Mouse (Mus musculus) heart, embryonic 16.5 days (tissue): ENCODE data around the gene Myh3. TPM values are rescaled to one million over a fixed set of nuclear protein-coding genes. Genes with fewer than 3 reads are reported as not detected.

Experiments used
- ATAC-seq: fragments of 200-750 bp; cut with Nextera tagmentation; replicated peaks from 2 replicates; pipeline ENCODE4 v1.8.0; 2017; ENCODE audit warnings: moderate number of reproducible peaks; ENCODE audit not compliant: insufficient read depth, low FRiP score; ENCODE audit errors: extremely low read depth
- H3K27ac ChIP-seq: fragments of 300-500 bp; sonication (generic); 2 replicates; pipeline ENCODE4 v1.5.1; 2014; ENCODE audit warnings: mild to moderate bottlenecking, low read length, control low read depth, moderate library complexity
- H3K27me3 ChIP-seq: fragments of 300-500 bp; sonication (generic); 2 replicates; pipeline ENCODE4 v1.6.1; 2014; ENCODE audit warnings: low read length, mixed read lengths; ENCODE audit not compliant: control insufficient read depth, insufficient read depth
- H3K36me3 ChIP-seq: fragments of 300-500 bp; sonication (generic); 2 replicates; pipeline ENCODE4 v1.6.1; 2014; ENCODE audit not compliant: control insufficient read depth, insufficient read depth
- H3K4me1 ChIP-seq: fragments of 300-500 bp; sonication (generic); 2 replicates; pipeline ENCODE4 v1.6.1; 2014; ENCODE audit warnings: low read length, mixed read lengths; ENCODE audit not compliant: control insufficient read depth, insufficient read depth
- H3K4me2 ChIP-seq: fragments of 300-500 bp; sonication (generic); 2 replicates; pipeline ENCODE4 v1.6.1; 2014; ENCODE audit warnings: low read depth, mild to moderate bottlenecking, control low read depth, low read length
- H3K4me3 ChIP-seq: fragments of 300-500 bp; sonication (generic); 2 replicates; pipeline ENCODE4 v1.5.1; 2014; ENCODE audit warnings: mild to moderate bottlenecking, control low read depth, low read length
- H3K9ac ChIP-seq: fragments of 300-500 bp; sonication (generic); 2 replicates; pipeline ENCODE4 v1.6.1; 2014; ENCODE audit warnings: low read length, control low read depth
- H3K9me3 ChIP-seq: fragments of 300-500 bp; sonication (generic); replicated peaks from 2 replicates; pipeline ENCODE4 v1.6.1; 2016; ENCODE audit warnings: low read length; ENCODE audit not compliant: control insufficient read depth
- WGBS: fragments of 180-500 bp; shearing (Covaris S2); extraction: QIAGEN DNeasy Blood & Tissue Kit; methylation state at CpG from one replicate; pipeline ENCODE4 v1.1.7; 2014; 5-methylcytosine and 5-hydroxymethylcytosine counted together
- polyA plus RNA-seq: library from polyadenylated mRNA; unstranded; fragments of >200 nt; fragmentation: Nextera tagmentation; extraction: Ambion mirVana; gene quantifications from 2 replicates; pipeline ENCODE4 v1.2.1, GENCODE M21; 2015

Myh3 gene
- polyA plus RNA-seq, 1 experiment from 2014 or later = 4.5 TPM

GRCm38 (mm10) chr11:67140175-67140574, 62.1 kb downstream of the Myh3 start:
- Histone ChIP-seq H3K9ac (no peak overlapping the region), H3K4me1 (no peaks in the 10 kb centered on the region), H3K4me3 (no peak overlapping the region), H3K36me3 (no peaks in the 10 kb centered on the region), H3K4me2 (no peak overlapping the region), H3K27ac (no peak overlapping the region), H3K27me3 (no peaks in the 10 kb centered on the region), H3K9me3 (no peaks in the 10 kb centered on the region)
- no peak for ATAC-seq
- WGBS = 59% methylated on average over 5 of the region's 5 CpGs

GRCm38 (mm10) chr11:67141031-67141430, 62.9 kb downstream of the Myh3 start:
- Histone ChIP-seq H3K4me1 (no peaks in the 10 kb centered on the region), H3K9ac (no peak overlapping the region), H3K4me3 (no peak overlapping the region), H3K27ac (no peak overlapping the region), H3K27me3 (no peaks in the 10 kb centered on the region), H3K36me3 (no peaks in the 10 kb centered on the region), H3K9me3 (no peaks in the 10 kb centered on the region), H3K4me2 (no peak overlapping the region)
- 58% methylated on average over 6 of the region's 6 CpGs for WGBS
- ATAC-seq = no peak

- no peaks in the 10 kb centered on the region for H3K27me3 ChIP-seq
- H3K9me3 ChIP-seq = no peaks in the 10 kb centered on the region
- H3K4me1 ChIP-seq = no peaks in the 10 kb centered on the region
- WGBS = 55% methylated on average over 4 of the region's 4 CpGs
- no peak overlapping the region for H3K4me3 ChIP-seq
- no peak overlapping the region for H3K4me2 ChIP-seq
- no peaks in the 10 kb centered on the region for H3K36me3 ChIP-seq
- ATAC-seq = no peak
- H3K27ac ChIP-seq = no peak overlapping the region
- no peak overlapping the region for H3K9ac ChIP-seq
Observed at GRCm38 (mm10) chr11:67142047-67142446, 63.9 kb downstream of the Myh3 start.

- Histone ChIP-seq H3K4me3 (no peak overlapping the region), H3K4me1 (no peaks in the 10 kb centered on the region), H3K4me2 (no peak overlapping the region), H3K9ac (no peak overlapping the region), H3K27ac (no peak overlapping the region), H3K36me3 (no peaks in the 10 kb centered on the region), H3K9me3 (no peaks in the 10 kb centered on the region), H3K27me3 (no peaks in the 10 kb centered on the region)
- ATAC-seq = no peak
- WGBS = 70% methylated on average over 5 of the region's 5 CpGs
Observed at GRCm38 (mm10) chr11:67143065-67143464, 65.0 kb downstream of the Myh3 start.

GRCm38 (mm10) chr11:67143863-67144498, 65.9 kb downstream of the Myh3 start:
- Histone ChIP-seq H3K27me3 (no peaks in the 10 kb centered on the region), H3K36me3 (no peaks in the 10 kb centered on the region), H3K27ac (no peak overlapping the region), H3K4me3 (no peak overlapping the region), H3K9ac (no peak overlapping the region), H3K4me2 (no peak overlapping the region), H3K9me3 (no peaks in the 10 kb centered on the region), H3K4me1 (no peaks in the 10 kb centered on the region)
- ATAC-seq = no peak
- 82% methylated on average over 4 of the region's 4 CpGs for WGBS

DNA sequence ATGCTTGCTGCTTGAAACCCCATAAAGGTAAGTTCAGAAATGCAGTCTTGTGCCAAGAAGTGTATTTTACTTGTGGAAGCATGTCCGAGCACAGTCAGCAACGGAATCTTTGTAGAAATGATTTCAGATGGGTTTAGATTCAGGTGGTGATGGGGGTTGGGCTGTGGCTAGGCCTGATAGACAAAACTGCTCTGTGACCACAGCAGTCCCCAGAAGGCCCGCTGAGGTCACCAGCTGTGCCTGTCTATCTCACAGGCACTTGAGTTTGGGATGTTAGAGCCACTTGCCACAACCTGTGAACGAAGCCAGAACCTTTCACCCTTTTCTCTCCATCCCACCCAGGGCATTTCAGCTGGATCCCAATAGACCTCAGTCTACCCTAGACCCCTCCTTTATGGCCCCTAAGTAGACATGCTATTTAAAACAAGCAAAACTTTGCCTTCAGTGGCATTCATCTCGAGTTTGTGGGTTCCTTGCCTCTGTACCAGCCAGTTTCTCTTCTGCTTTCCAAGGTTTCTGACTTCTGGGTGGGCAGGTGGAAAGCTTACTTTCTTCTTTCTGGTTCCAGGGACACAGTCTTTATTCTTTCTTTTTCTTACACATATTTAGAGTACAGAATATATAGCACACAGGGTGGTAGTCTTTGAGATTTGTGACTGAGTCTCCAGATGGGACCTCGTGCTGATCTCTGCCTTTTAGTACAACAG, 66.6 kb downstream of the Myh3 start:
- 46% methylated on average over 6 of the region's 6 CpGs for WGBS
- H3K9me3 ChIP-seq = no peaks in the 10 kb centered on the region
- H3K9ac ChIP-seq = no peak overlapping the region
- H3K4me2 ChIP-seq = no peak overlapping the region
- H3K4me1 ChIP-seq = no peaks in the 10 kb centered on the region
- H3K4me3 ChIP-seq = no peak overlapping the region
- H3K27ac ChIP-seq = no peak overlapping the region
- H3K36me3 ChIP-seq = no peaks in the 10 kb centered on the region
- no peaks in the 10 kb centered on the region for H3K27me3 ChIP-seq
- ATAC-seq = no peak

- Histone ChIP-seq H3K4me1 (no peaks in the 10 kb centered on the region), H3K4me2 (no peak overlapping the region), H3K9me3 (no peaks in the 10 kb centered on the region), H3K36me3 (no peaks in the 10 kb centered on the region), H3K27ac (no peak overlapping the region), H3K9ac (no peak overlapping the region), H3K4me3 (no peak overlapping the region), H3K27me3 (no peaks in the 10 kb centered on the region)
- 78% methylated on average over 5 of the region's 5 CpGs for WGBS
- no peak for ATAC-seq
Observed at GRCm38 (mm10) chr11:67145482-67146408, 67.6 kb downstream of the Myh3 start.

DNA sequence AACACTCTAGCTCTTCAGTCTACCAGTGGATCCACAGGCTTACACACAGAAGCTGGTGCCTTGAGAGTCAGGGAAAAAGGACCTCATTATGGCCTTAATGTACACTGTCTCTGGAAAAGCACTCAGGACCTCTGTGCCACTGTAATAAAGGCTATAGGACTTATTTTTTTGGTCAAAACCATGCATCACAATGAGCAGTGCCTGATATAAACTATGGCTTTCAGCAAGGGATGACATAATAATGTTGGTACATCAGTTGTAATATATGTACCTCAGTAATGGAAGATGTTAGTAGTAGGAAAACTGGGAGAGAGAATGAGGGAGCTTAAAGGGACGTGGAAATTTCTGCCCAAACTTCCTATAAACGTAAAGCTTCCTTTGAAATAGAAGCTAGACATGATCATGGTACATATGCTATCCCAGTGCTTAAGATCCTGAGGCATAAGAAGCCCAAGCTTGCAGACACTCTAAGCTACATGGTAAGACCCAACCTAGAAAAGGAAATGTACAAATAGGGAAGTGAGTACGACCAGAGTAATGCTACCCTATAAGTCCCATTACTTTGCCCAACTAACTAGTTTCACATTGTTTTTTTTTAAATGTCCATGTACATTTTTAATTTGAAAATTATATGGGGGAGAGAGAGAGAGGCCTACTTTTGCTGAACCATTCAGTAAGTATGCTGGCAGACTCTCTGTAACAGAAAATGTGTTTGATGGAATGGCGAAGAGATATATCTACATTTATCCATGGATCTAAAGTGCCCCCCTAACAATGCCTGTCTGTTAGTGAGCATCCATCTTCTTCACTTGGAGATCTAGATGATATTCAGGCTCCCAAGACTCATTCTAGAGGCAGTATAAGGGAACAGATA, 68.5 kb downstream of the Myh3 start:
- Histone ChIP-seq H3K27ac (no peak overlapping the region), H3K36me3 (no peaks in the 10 kb centered on the region), H3K9me3 (no peaks in the 10 kb centered on the region), H3K27me3 (no peaks in the 10 kb centered on the region), H3K4me2 (no peak overlapping the region), H3K4me3 (no peak overlapping the region), H3K4me1 (no peaks in the 10 kb centered on the region), H3K9ac (no peak overlapping the region)
- WGBS = 84% methylated on average over 4 of the region's 4 CpGs
- ATAC-seq = no peak
